ENCODE assay signal across 8 mouse cellular contexts in the genomic region with DNA sequence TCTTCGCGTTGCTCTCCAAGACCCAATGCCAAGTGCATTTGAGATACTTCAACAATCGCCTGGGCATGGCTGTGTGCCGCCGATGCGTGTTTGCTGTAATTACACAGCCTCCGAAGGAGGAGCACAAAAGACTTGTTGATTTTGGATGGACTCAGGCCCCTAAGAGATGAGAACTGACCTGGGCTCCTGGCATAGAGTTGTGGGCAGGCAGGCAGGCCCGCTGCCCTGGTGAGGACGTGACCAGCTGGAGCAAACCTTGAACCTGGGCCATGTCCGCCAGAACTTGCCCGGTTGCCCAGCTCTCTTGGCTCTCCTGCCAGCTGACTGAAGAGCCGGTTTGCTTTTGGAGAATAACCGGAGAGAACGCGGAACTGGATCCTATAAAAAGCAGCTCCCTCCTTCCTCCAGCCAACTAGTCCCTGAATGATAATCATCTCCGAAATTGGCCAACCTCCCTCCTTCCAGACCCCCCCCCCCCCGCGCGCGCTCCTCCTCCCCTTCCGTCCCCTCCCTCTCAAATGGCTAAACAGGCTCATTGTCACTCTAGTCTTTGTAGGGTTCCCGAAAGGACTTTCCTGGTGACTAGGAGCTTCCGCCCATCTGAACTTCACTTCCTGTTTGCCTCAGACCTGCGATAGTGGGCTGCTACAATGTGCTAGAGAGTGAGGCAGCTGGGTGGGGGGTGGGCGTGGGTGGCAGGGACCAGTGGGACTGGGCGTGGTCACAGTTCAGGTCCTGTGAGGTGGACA.
DNase-seq lines count a peak whose midpoint lies in the region; ATAC-seq and TF ChIP-seq lines count a peak whose summit lies in the region.

No protein-coding gene starts in this region.

- H3K36me3 ChIP-seq in kidney, postnatal 0 days (ENCODE audit: insufficient read depth, low read length), result no peaks in the 10 kb centered on the region

- TF ChIP-seq CTCF in kidney, postnatal 0 days (IDR thresholded peaks at IDR 0.05; ENCODE audit: low read depth), result no peak

- 64% methylated on average over 25 of the region's 26 CpGs for WGBS in kidney, postnatal 0 days

- DNase-seq in lung, adult 18-20 months, result peak; percentile 66 to 71
- DNase-seq in lung, postnatal 14 days, result no peak
- DNase-seq in brain, embryonic 18.5 days (ENCODE audit: low read depth, low spot score), result peak; percentile 34
- peak; percentile 64 for DNase-seq in gastrocnemius, postnatal 25 days
- peak; percentile 49 for DNase-seq in kidney, postnatal 0 days (ENCODE audit: low spot score)
- peak; percentile 61 for DNase-seq in lung, postnatal 36 days
- DNase-seq in spleen, postnatal 10 days (ENCODE audit: low spot score in 2 of 2), result no peak
- DNase-seq in frontal cortex, postnatal 10 days (ENCODE audit: low spot score in 2 of 2), result no peak

- H3K4me3 ChIP-seq in kidney, postnatal 0 days (replicated peaks; ENCODE audit: low read depth, low read length), result no peak overlapping the region

- peaks cover 7% of the 10 kb centered on the region; the same call in 1 of the 2 replicates for H3K4me1 ChIP-seq in kidney, postnatal 0 days (replicated peaks; ENCODE audit: insufficient read depth, low read length)

- H3K27ac ChIP-seq in kidney, postnatal 0 days, result no peak overlapping the region

- no peak overlapping the region for H3K9ac ChIP-seq in kidney, postnatal 0 days (ENCODE audit: low read depth, low read length)

- no peak for ATAC-seq in kidney, postnatal 0 days (replicated peaks; ENCODE audit: low FRiP score, low read depth)

- no peak overlapping the region for H3K4me2 ChIP-seq in kidney, postnatal 0 days (ENCODE audit: low read length)

- H3K27me3 ChIP-seq in kidney, postnatal 0 days (ENCODE audit: insufficient read depth, low read length), result no peaks in the 10 kb centered on the region

- no peaks in the 10 kb centered on the region for H3K9me3 ChIP-seq in kidney, postnatal 0 days (replicated peaks; ENCODE audit: low read length)

Comparison
In these comparisons a context has a peak if more than half of its experiments do, and no peak if none do; other contexts are left out.
1. DNase-seq: peak in lung, adult 18-20 months (2 of 2), brain, embryonic 18.5 days (single experiment), gastrocnemius, postnatal 25 days (single experiment), kidney, postnatal 0 days (single experiment) and lung, postnatal 36 days (single experiment); none in lung, postnatal 14 days (single experiment), spleen, postnatal 10 days (0 of 2) and frontal cortex, postnatal 10 days (0 of 2).